Mouse (Mus musculus) adrenal gland, adult 8-10 months (tissue): ENCODE results near the gene Arntl. TPM values are rescaled to one million over a fixed set of nuclear protein-coding genes. Genes with fewer than 3 reads are reported as not detected.

Experiments used
- DNase-seq: peaks from one replicate; pipeline ENCODE4 v3.0.0; 2022
- total RNA-seq, 4 experiments: library from RNA; stranded (reverse); gene quantifications; 2 replicates each; pipeline ENCODE4 v1.2.4; 2022

Arntl gene
- total RNA-seq, 4 experiments from 2014 or later: 9.9 to 16.1 (median 11.2) TPM

DNA sequence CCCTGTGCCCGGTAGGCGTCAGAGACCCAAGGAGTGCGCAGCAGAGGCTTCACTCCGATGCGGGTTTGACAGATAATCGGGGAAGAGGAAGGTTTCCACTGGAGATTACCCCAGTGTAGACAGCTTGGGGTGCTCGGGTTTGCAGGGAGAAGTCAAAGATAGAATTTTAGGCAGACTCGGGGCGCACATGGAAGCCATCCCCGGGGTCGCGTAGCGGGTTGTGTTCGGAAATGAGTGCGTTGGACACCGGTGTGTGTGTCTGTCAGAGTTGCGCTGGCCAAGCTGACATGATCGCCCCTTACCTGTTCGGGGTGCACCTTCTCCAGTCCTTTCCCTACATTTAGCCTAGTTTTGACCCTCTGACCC is 1.1 kb downstream of the Arntl start:
- no peak for DNase-seq

DNA sequence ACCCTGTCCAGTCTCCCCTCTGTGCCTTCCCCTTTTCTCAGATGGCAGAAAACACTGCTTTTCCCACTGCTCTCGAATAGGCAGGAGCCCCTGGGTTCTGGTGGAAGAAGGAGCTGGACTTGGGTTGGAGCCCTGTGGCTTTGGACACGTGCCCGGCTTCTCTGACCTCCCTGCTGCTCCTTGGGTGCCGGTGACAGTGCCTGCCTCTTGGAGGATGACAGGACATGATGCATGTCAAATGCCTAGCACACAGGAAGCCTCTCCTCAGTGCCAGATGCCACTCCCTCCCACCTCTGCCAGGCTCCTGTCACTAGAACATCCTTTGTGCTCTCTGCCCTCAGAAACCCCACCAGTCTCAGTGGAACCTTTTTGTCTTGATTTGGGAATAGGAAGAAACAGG is 3.2 kb downstream of the Arntl start:
- DNase-seq: peak; percentile 54

DNA sequence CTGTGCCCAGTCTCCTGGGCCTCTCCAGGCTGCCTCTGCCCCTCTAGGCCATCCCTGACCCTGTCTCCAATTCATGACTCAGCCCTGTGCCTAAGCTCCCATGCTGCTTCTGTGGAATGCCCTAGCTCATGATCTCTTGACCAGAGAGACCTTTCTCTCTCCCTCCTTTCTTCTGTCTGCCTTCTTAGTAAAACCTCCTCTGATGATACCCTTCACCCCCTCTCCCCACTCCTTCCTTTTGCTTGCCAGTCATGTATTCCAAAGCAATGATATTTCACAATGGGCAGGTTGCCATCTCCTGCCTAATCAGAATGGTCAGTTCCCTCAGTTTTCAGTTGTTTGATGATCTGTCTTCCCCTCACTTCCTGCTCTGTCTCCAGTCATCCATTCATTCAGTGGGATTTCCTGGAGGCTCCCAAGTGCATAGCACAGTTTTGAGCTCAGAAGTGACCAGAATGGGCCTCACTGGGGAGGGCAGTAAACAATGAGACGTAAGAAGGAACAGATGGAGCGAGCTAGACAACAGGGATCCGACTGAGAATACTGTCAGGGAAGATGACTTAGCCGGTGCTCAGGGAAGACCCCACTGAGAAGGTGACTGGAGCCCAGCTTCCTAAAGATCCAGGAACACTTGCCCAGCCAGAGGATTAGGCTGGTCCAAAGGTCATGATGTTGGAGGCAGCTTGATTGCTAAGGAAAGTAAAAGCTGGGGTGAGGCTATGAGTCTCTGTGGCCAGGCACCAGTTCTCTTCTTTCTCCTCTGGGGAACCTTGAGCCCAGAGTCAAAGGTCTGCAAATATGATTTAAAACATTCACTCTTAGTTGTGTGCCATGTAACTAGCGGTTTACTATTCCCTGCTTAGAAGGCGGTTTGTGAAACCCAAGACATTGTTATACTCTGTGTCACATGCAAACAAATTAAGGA is 7.2 kb downstream of the Arntl start:
- no peak for DNase-seq

DNA sequence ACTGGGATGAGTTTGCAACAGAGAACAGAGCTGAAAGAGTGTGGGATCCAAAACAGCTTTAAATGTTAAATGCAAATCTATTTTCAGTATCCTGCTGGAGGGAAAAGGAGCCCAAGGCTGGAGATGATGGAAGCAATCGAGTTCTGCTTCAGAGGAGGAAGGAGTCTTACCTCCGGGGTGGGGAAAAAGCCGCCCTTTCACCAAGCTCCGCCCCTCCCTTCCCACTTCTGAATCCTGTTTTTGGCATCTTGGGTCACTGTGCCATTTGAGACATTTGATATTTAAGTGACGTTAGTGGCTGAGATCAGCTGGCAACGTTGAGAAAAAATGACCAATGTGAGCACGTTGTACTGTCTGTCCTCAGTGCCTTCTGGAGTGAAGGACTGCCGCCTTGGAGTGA is 8.9 kb downstream of the Arntl start:
- no peak for DNase-seq

- peak; percentile 10 for DNase-seq
Measured at GRCm38 (mm10) chr7:113219416-113219815, 12.2 kb downstream of the Arntl start.

GRCm38 (mm10) chr7:113219864-113220263 is 12.6 kb downstream of the Arntl start:
- no peak for DNase-seq

- no peak for DNase-seq
Measured at GRCm38 (mm10) chr7:113220691-113221238, 13.5 kb downstream of the Arntl start.

DNA sequence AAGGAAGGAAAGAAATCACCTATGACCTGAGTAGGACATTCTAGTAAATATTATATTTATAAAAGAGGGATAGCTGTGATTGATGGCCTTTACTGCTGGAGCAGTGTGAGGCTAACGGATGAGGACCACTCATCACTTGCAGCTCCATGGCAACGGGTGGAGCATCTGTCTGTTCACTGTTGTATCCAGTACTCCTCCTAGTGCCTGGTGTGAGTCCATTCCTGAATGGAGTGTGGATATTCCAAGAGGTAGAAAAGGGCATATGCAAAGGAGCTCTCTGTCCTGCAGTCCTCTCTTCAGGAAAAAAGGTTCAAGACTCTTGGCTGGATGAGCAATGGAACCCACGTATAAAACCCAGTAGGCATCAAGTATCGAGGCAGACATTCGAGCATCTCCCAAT is 15.6 kb downstream of the Arntl start:
- DNase-seq: no peak

DNA sequence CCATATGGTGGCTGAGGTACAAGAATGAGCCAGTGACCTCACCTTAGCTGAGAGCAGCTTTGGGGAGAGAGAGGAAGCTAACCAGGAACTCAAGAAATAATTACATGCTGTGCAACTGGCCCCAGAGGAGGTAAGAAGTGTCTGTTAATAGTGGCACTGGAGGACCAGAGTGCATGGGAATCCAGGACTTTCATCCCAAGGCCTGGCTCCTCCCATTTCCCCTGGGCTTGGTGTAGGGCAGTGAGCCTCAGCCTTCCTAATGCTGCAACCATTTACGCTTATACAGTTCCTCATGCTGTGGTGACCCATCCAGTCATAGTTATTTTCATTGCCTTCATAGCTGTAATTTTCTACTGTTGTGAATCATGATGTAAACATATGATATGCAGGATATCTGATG is 17.4 kb downstream of the Arntl start:
- no peak for DNase-seq

DNA sequence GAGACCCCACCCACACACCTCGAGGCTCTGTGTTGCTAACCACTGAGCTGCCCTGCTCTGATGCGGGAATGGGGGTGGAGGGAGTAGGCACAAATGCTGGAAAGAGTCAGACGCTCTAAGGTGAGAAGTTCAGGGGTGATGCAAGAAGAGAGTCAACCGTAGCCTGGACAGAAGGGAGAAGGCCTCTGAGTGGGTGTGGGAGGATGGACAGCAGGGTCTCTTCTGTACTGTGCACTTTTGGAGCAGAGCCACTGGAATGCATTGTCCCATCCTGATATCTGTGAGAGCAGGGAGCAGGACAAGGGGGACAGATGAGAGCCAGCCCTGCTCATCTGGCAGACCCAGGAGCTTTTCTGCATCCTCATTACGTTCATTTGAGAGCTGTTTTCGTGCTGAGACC is 21.2 kb downstream of the Arntl start:
- DNase-seq: no peak

- no peak for DNase-seq
Measured at GRCm38 (mm10) chr7:113236135-113236534, 28.9 kb downstream of the Arntl start.

GRCm38 (mm10) chr7:113238365-113238764 is 31.1 kb downstream of the Arntl start:
- no peak for DNase-seq

DNA sequence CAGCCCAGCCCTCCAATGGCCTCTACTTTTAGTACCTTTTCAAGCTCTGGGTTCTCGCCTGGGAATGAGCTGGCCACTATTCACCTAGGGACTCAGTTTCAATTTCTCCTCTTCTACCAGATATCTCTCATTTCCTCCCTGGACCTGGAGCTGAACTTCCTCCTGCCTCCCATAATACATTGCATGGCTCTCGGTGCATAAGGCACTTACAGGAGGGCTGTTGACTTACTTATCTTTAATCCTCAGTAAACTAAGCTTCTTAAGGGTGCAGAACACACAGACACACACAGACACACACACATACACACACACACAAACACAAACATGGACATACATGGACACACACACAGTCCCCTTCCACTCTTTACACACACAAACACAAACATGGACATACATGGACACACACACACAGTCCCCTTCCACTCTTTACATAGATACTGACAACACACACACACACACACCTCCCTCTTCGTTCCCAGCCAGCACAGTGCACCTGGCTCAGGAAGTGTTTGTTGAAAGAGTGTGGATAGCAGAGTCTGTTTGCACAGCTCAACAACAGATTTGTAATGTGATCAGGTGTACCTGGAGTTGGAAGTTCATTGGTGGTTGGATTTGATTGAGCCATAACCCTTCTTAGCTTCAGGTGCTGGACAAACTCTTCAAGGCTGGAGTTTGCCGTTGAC is 32.3 kb downstream of the Arntl start:
- no peak for DNase-seq

- DNase-seq: no peak
Measured at GRCm38 (mm10) chr7:113240438-113240837, 33.2 kb downstream of the Arntl start.

DNA sequence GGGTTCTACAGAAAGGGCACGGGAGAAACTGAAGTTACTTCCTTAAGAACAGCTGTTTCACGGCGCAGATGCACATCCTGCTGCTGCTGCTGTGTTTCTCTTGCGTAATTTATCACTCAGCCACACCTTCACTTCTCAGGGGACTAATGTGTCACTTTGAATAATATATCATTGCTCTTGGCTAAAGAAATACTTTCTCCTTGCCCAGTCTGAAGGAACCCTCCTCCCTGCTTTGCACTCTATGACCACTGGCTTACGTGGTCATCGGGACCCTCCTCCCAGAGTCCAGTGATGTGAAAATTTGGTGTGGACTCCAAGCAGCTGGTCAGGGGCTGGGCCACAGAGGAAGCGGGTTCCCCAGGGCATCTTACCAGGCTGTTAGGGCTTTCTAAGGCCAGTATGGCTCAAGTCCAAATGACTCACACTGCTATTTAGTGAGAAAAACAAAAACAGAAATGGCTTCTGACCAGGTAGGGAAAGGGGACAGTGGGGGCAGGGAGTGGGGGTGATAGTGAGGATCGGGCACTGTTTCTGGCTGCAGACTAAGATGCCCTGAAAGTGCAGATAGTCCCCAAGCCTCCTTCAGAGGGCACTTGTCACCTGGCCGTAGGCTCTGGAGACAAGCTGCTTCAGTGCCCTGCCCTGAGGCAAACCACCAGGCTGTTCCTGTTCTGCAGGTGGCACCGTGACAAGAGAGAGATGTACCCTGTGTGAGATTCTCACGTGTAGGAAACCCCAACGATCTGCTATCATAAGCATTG is 34.8 kb downstream of the Arntl start:
- no peak for DNase-seq

- peak; percentile 63 for DNase-seq
Measured at GRCm38 (mm10) chr7:113242688-113243087, 35.4 kb downstream of the Arntl start.

DNA sequence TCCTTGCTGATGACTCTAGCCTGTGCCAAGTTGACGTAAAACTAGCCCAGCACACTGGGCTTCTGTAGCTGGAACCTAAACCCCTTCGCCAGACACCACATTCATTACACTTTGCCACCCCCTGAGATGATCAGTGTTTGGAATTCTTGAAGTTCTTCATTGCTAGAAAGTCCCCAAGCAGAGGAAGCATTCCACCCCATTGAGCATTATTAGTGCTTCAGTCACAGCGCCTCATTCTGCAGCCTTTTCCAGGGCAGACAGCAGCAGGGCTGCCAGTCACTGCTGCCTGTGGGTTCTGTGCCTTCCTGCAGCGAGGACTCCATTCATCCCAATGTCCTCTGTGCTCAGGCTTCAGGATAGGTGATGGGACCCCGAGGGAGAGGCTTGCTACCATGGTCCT is 37.9 kb downstream of the Arntl start:
- no peak for DNase-seq

GRCm38 (mm10) chr7:113246512-113246911 is 39.2 kb downstream of the Arntl start:
- no peak for DNase-seq

DNA sequence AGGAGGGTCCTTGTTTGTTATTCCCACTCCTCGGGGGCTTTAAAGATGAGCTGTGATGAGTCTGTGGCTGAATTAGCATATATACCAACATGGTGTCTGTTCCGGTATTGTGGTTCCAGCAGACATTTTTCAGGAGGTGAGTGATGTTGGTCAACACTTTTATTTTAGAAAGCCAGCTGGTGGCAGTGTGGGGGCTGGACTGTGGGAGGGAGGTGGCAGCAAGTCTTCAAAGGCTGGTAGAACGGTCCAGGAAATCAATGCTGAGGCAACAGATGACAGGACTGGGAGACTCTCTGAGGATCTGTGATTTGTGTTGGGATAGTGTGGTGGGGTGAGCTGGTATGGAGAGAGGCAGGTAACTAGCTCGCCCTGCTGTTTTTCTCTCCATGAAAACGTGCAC is 39.9 kb downstream of the Arntl start:
- no peak for DNase-seq

DNA sequence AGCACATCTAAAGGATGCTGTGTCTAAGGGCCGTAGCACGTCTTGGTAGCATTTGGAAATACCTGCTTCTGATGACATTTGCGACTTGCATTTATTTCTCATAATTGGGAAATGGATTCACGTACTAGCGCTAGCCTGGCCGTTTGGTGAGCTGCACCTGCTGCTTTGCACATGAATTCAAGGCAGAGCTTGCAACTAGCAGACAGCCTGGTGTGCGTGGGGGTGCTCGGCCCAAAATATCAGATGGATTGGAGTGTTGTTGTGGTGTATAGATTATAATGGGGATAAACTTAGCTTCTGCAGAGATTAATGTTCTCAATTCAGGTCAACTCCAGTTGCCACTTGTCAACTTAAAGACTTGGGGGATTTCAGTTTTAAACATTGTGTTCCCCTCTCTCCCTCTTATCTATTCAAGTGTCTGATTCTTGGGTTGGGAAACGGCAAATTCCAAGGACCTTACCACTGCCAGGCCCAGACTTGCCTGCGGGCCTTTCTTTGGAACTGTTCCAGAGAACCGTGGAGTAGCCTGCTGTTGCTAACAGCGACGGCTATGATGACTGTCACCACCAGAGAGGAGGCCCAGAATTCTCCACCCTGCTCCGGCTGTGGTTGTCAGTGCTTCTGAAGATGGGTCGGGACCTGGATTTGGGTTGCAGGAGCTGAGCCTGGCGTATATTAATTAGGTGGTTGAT is 42.0 kb downstream of the Arntl start:
- DNase-seq: peak; percentile 49

DNA sequence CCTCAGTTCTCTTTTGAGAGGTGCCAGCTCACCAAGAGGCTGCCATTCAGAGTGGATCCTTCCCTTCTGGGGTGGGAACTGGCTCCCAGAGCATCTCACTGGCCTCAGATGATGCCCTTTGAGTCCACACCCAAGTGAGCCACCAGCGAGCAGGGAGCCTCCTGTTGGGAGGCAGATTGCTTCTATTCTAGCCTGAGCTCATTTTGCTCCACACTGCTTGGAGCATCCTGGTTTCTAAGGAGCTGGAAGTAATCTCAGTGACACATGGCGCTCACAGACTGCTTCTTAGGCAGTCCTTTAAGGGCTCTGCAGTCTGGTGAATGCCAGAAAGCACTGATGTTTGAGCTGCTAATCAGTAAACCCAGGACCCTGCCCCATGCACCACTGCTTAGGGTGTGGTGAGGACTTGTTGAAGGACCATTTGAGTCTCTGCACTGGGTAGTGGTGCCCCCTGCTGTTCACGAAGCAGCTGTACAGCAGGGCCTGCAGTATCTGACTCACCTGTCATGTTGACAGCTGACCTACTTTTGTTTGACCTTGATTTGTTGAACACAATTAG is 43.2 kb downstream of the Arntl start:
- DNase-seq: peak; percentile 47

DNA sequence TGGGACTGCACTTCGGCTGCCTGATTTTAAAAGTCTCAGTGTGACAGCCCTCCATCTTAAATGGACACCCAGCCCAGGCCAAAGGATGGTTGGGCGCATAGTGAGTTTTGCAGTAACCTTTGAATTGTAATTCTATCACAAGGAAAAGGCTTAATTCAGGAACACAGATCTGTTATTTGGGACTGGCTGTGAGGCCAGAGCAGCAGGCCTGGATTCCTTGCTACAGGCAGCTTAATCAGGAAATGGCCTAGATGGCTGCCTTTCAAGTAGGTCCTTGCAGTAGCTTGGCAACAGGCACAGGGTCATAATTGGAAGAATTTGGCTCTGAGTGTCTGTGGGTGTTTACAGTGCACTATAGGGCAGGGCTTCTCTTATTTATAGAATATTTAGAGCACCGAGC is 43.7 kb downstream of the Arntl start:
- peak; percentile 49 for DNase-seq
